Mouse (Mus musculus): Measurements from ENCODE around the gene Cirbp.
"Not testable (repeated sequence)": the region's sequence is repeated elsewhere in the genome, so short reads cannot be mapped to it uniquely, and the experiment has no call there.

The Cirbp gene

GRCm38 (mm10) chr10:80208841-80209371, 43.1 kb downstream of the Cirbp start:
- in situ Hi-C loops (cut with MboI): no loop called here

- in situ Hi-C loops (cut with MboI): not testable (repeated sequence)
These were observed 45.8 kb downstream of the Cirbp start for GRCm38 (mm10) chr10:80211547-80212103.

GRCm38 (mm10) chr10:80215048-80215772, 49.4 kb downstream of the Cirbp start:
- in situ Hi-C loops (cut with MboI): no loop called here

- in situ Hi-C loops (cut with MboI): no loop called here
These were observed 54.9 kb downstream of the Cirbp start for GRCm38 (mm10) chr10:80220676-80221075.

Measured in mature B cell (primary cell).